Mouse (Mus musculus): ENCODE data around the gene Slamf9. TPM values are rescaled to one million over a fixed set of nuclear protein-coding genes. Genes with fewer than 3 reads are reported as not detected.

The Slamf9 gene
- polyA plus RNA-seq, 1 experiment from 2014 or later, result not detected

GRCm38 (mm10) chr1:172489585-172490250 is 14.6 kb downstream of the Slamf9 start:
- peaks cover 52% of the 10 kb centered on the region for H3K36me3 ChIP-seq (ENCODE audit: control insufficient read depth, insufficient read depth, low read length)
- no peak overlapping the region for H3K4me3 ChIP-seq (replicated peaks; ENCODE audit: low read depth, low read length)
- H3K9ac ChIP-seq (replicated peaks; ENCODE audit: low read length), result no peak overlapping the region

GRCm38 (mm10) chr1:172490261-172490661 is 15.1 kb downstream of the Slamf9 start:
- DNase-seq, result peak; percentile 90
- H3K9me3 ChIP-seq (ENCODE audit: control insufficient read depth, low read length), result no peaks in the 10 kb centered on the region
- no peak overlapping the region for H3K27ac ChIP-seq (replicated peaks; ENCODE audit: low read depth, low read length)
- H3K4me2 ChIP-seq (ENCODE audit: low read length), result peak overlapping the region; percentile 42
- H3K4me1 ChIP-seq (ENCODE audit: control insufficient read depth, insufficient read depth, low read length), result peaks cover 37% of the 10 kb centered on the region
- H3K9ac ChIP-seq (replicated peaks; ENCODE audit: low read length), result no peak overlapping the region; the same call in 1 of the 2 replicates
- 12% methylated on average over 10 of the region's 10 CpGs for WGBS
- ATAC-seq (ENCODE audit: low FRiP score, low TSS enrichment), result peak; percentile 47
- peaks cover 57% of the 10 kb centered on the region for H3K36me3 ChIP-seq (ENCODE audit: control insufficient read depth, insufficient read depth, low read length)
- no peak overlapping the region for H3K4me3 ChIP-seq (replicated peaks; ENCODE audit: low read depth, low read length)
- H3K27me3 ChIP-seq (ENCODE audit: control insufficient read depth, insufficient read depth, low read length), result no peaks in the 10 kb centered on the region

More at GRCm38 (mm10) chr1:172489585-172490250, 14.6 kb downstream of the Slamf9 start:
- Histone ChIP-seq H3K27me3 (ENCODE audit: control insufficient read depth, insufficient read depth, low read length) (no peaks in the 10 kb centered on the region), H3K27ac (replicated peaks; ENCODE audit: low read depth, low read length) (no peak overlapping the region), H3K4me2 (ENCODE audit: low read length) (peak overlapping the region; percentile 42), H3K4me1 (ENCODE audit: control insufficient read depth, insufficient read depth, low read length) (peaks cover 42% of the 10 kb centered on the region), H3K9me3 (ENCODE audit: control insufficient read depth, low read length) (no peaks in the 10 kb centered on the region)
- DNase-seq (no peak), ATAC-seq (ENCODE audit: low FRiP score, low TSS enrichment) (no peak; the same call in 1 of the 2 replicates)
- 57% methylated on average over 12 of the region's 12 CpGs for WGBS

- no peak overlapping the region for H3K27ac ChIP-seq (replicated peaks; ENCODE audit: low read depth, low read length)
- no peaks in the 10 kb centered on the region for H3K27me3 ChIP-seq (ENCODE audit: control insufficient read depth, insufficient read depth, low read length)
- DNase-seq, result no peak
- no peaks in the 10 kb centered on the region for H3K9me3 ChIP-seq (ENCODE audit: control insufficient read depth, low read length)
- no peak overlapping the region for H3K9ac ChIP-seq (replicated peaks; ENCODE audit: low read length)
- WGBS, result 93% methylated on average over 8 of the region's 8 CpGs
- no peak overlapping the region for H3K4me3 ChIP-seq (replicated peaks; ENCODE audit: low read depth, low read length)
- no peak overlapping the region for H3K4me2 ChIP-seq (ENCODE audit: low read length)
- H3K4me1 ChIP-seq (ENCODE audit: control insufficient read depth, insufficient read depth, low read length), result peaks cover 19% of the 10 kb centered on the region
- peaks cover 75% of the 10 kb centered on the region for H3K36me3 ChIP-seq (ENCODE audit: control insufficient read depth, insufficient read depth, low read length)
- ATAC-seq (ENCODE audit: low FRiP score, low TSS enrichment), result no peak
These were observed 16.9 kb downstream of the Slamf9 start for GRCm38 (mm10) chr1:172492047-172492446.

GRCm38 (mm10) chr1:172493516-172493915 is 18.4 kb downstream of the Slamf9 start:
- DNase-seq (no peak), ATAC-seq (ENCODE audit: low FRiP score, low TSS enrichment) (no peak)
- H3K4me2 ChIP-seq (ENCODE audit: low read length), result no peak overlapping the region
- no peaks in the 10 kb centered on the region for H3K27me3 ChIP-seq (ENCODE audit: control insufficient read depth, insufficient read depth, low read length)
- H3K4me1 ChIP-seq (ENCODE audit: control insufficient read depth, insufficient read depth, low read length), result peaks cover 7% of the 10 kb centered on the region; the same call in 1 of the 2 replicates
- H3K4me3 ChIP-seq (replicated peaks; ENCODE audit: low read depth, low read length), result no peak overlapping the region
- WGBS, result 65% methylated on average over 6 of the region's 6 CpGs
- no peaks in the 10 kb centered on the region for H3K9me3 ChIP-seq (ENCODE audit: control insufficient read depth, low read length)
- no peak overlapping the region for H3K9ac ChIP-seq (replicated peaks; ENCODE audit: low read length)
- no peak overlapping the region for H3K27ac ChIP-seq (replicated peaks; ENCODE audit: low read depth, low read length)
- H3K36me3 ChIP-seq (ENCODE audit: control insufficient read depth, insufficient read depth, low read length), result peaks cover 83% of the 10 kb centered on the region

GRCm38 (mm10) chr1:172496030-172496429 is 20.9 kb downstream of the Slamf9 start:
- Histone ChIP-seq H3K36me3 (ENCODE audit: control insufficient read depth, insufficient read depth, low read length) (peaks cover 73% of the 10 kb centered on the region), H3K4me2 (ENCODE audit: low read length) (no peak overlapping the region), H3K4me1 (ENCODE audit: control insufficient read depth, insufficient read depth, low read length) (peaks cover 11% of the 10 kb centered on the region), H3K9ac (replicated peaks; ENCODE audit: low read length) (no peak overlapping the region), H3K27ac (replicated peaks; ENCODE audit: low read depth, low read length) (no peak overlapping the region), H3K9me3 (ENCODE audit: control insufficient read depth, low read length) (no peaks in the 10 kb centered on the region), H3K4me3 (replicated peaks; ENCODE audit: low read depth, low read length) (no peak overlapping the region), H3K27me3 (ENCODE audit: control insufficient read depth, insufficient read depth, low read length) (peaks cover 23% of the 10 kb centered on the region; the same call in 1 of the 2 replicates)
- DNase-seq (no peak), ATAC-seq (ENCODE audit: low FRiP score, low TSS enrichment) (no peak)
- WGBS, result 88% methylated on average over 17 of the region's 17 CpGs

GRCm38 (mm10) chr1:172497428-172497827 is 22.3 kb downstream of the Slamf9 start:
- Histone ChIP-seq H3K27me3 (ENCODE audit: control insufficient read depth, insufficient read depth, low read length) (peaks cover 35% of the 10 kb centered on the region; the same call in 1 of the 2 replicates), H3K36me3 (ENCODE audit: control insufficient read depth, insufficient read depth, low read length) (peaks cover 60% of the 10 kb centered on the region)

GRCm38 (mm10) chr1:172499765-172500441 is 24.7 kb downstream of the Slamf9 start, which contains the start of gene Tagln2:
TSS of gene Tagln2 (plus strand) at chr1:172500047.
- DNase-seq (peak; percentile 70), ATAC-seq (ENCODE audit: low FRiP score, low TSS enrichment) (peak; percentile 37)
- Histone ChIP-seq H3K27ac (replicated peaks; ENCODE audit: low read depth, low read length) (peak within 1 kb of the TSS; percentile 4; the same call in 1 of the 2 replicates), H3K36me3 (ENCODE audit: control insufficient read depth, insufficient read depth, low read length) (peaks cover 36% of the 10 kb centered on the region), H3K4me1 (ENCODE audit: control insufficient read depth, insufficient read depth, low read length) (peaks cover 37% of the 10 kb centered on the region), H3K27me3 (ENCODE audit: control insufficient read depth, insufficient read depth, low read length) (peaks cover 37% of the 10 kb centered on the region; the same call in 1 of the 2 replicates), H3K4me3 (replicated peaks; ENCODE audit: low read depth, low read length) (peak within 1 kb of the TSS; percentile 32), H3K9me3 (ENCODE audit: control insufficient read depth, low read length) (no peaks in the 10 kb centered on the region), H3K9ac (replicated peaks; ENCODE audit: low read length) (peak within 1 kb of the TSS; percentile 17; the same call in 1 of the 2 replicates), H3K4me2 (ENCODE audit: low read length) (peak within 1 kb of the TSS; percentile 52)
- 2% methylated on average over 30 of the region's 30 CpGs for WGBS

More at GRCm38 (mm10) chr1:172497428-172497827, 22.3 kb downstream of the Slamf9 start:
- DNase-seq (no peak), ATAC-seq (ENCODE audit: low FRiP score, low TSS enrichment) (no peak)
- H3K4me3 ChIP-seq (replicated peaks; ENCODE audit: low read depth, low read length), result no peak overlapping the region
- H3K4me2 ChIP-seq (ENCODE audit: low read length), result no peak overlapping the region
- no peak overlapping the region for H3K27ac ChIP-seq (replicated peaks; ENCODE audit: low read depth, low read length)
- no peak overlapping the region for H3K9ac ChIP-seq (replicated peaks; ENCODE audit: low read length)
- H3K4me1 ChIP-seq (ENCODE audit: control insufficient read depth, insufficient read depth, low read length), result peaks cover 19% of the 10 kb centered on the region
- 85% methylated on average over 10 of the region's 10 CpGs for WGBS
- no peaks in the 10 kb centered on the region for H3K9me3 ChIP-seq (ENCODE audit: control insufficient read depth, low read length)

- WGBS, result 2% methylated on average over 56 of the region's 56 CpGs
- Histone ChIP-seq H3K4me3 (replicated peaks; ENCODE audit: low read depth, low read length) (peak overlapping the region; percentile 32), H3K27ac (replicated peaks; ENCODE audit: low read depth, low read length) (peak overlapping the region; percentile 4; the same call in 1 of the 2 replicates), H3K4me2 (ENCODE audit: low read length) (peak overlapping the region; percentile 52), H3K9ac (replicated peaks; ENCODE audit: low read length) (peak overlapping the region; percentile 17; the same call in 1 of the 2 replicates), H3K27me3 (ENCODE audit: control insufficient read depth, insufficient read depth, low read length) (peaks cover 37% of the 10 kb centered on the region; the same call in 1 of the 2 replicates), H3K4me1 (ENCODE audit: control insufficient read depth, insufficient read depth, low read length) (peaks cover 37% of the 10 kb centered on the region), H3K9me3 (ENCODE audit: control insufficient read depth, low read length) (no peaks in the 10 kb centered on the region), H3K36me3 (ENCODE audit: control insufficient read depth, insufficient read depth, low read length) (peaks cover 28% of the 10 kb centered on the region)
- DNase-seq (peak; percentile 51), ATAC-seq (ENCODE audit: low FRiP score, low TSS enrichment) (peak; percentile 10; the same call in 1 of the 2 replicates)
These were observed 25.6 kb downstream of the Slamf9 start for GRCm38 (mm10) chr1:172500451-172501370.

Data from midbrain, embryonic 14.5 days (tissue).